Mouse (Mus musculus) kidney, embryonic 16.5 days (tissue): Measurements from ENCODE around the gene Tnr. TPM values are rescaled to one million over a fixed set of nuclear protein-coding genes. Genes with fewer than 3 reads are reported as not detected.

Experiments
- ATAC-seq: fragments of 200-750 bp; cut with Nextera tagmentation; 2 replicates; pipeline ENCODE4 v1.8.0; 2017; ENCODE audit warnings: moderate TSS enrichment; ENCODE audit not compliant: low FRiP score, low TSS enrichment
- H3K27ac ChIP-seq: fragments of 300-500 bp; sonication (generic); 2 replicates; pipeline ENCODE4 v1.5.1; 2014; ENCODE audit warnings: low read length
- H3K27me3 ChIP-seq: fragments of 300-500 bp; sonication (generic); 2 replicates; pipeline ENCODE4 v1.6.1; 2014; ENCODE audit warnings: low read length, control low read depth, mixed read lengths; ENCODE audit not compliant: insufficient read depth
- H3K36me3 ChIP-seq: fragments of 300-500 bp; sonication (generic); 2 replicates; pipeline ENCODE4 v1.6.1; 2014; ENCODE audit warnings: low read length, control low read depth, mixed read lengths; ENCODE audit not compliant: insufficient read depth
- H3K4me1 ChIP-seq: fragments of 300-500 bp; sonication (generic); 2 replicates; pipeline ENCODE4 v1.6.1; 2014; ENCODE audit warnings: low read length, control low read depth, mixed read lengths; ENCODE audit not compliant: insufficient read depth
- H3K4me2 ChIP-seq: fragments of 300-500 bp; sonication (generic); replicated peaks from 2 replicates; pipeline ENCODE4 v1.6.1; 2014; ENCODE audit warnings: low read depth, low read length
- H3K4me3 ChIP-seq: fragments of 300-500 bp; sonication (generic); 2 replicates; pipeline ENCODE4 v1.5.1; 2014; ENCODE audit warnings: mild to moderate bottlenecking, low read length
- H3K9ac ChIP-seq: fragments of 300-500 bp; sonication (generic); replicated peaks from 2 replicates; pipeline ENCODE4 v1.6.1; 2014; ENCODE audit warnings: low read length
- H3K9me3 ChIP-seq: fragments of 300-500 bp; sonication (generic); 2 replicates; pipeline ENCODE4 v1.6.1; 2016; ENCODE audit warnings: low read length, control low read depth
- WGBS: fragments of 180-500 bp; shearing (Covaris S2); extraction: QIAGEN DNeasy Blood & Tissue Kit; methylation state at CpG from one replicate; pipeline ENCODE4 v1.1.7; 2014; 5-methylcytosine and 5-hydroxymethylcytosine counted together
- polyA plus RNA-seq: library from polyadenylated mRNA; unstranded; fragments of >200 nt; fragmentation: Nextera tagmentation; extraction: Ambion mirVana; gene quantifications from 2 replicates; pipeline ENCODE4 v1.2.1, GENCODE M21; 2015

The Tnr gene
- polyA plus RNA-seq = 0.06 TPM in 1 of 2 replicates, not detected in the other

- ATAC-seq = no peak; the same call in 1 of the 2 replicates
- H3K4me1 ChIP-seq = no peaks in the 10 kb centered on the region
- peak within 1 kb of the TSS; percentile 10; the same call in 1 of the 2 replicates for H3K4me2 ChIP-seq
- no peak within 1 kb of the TSS for H3K9ac ChIP-seq
- H3K27me3 ChIP-seq = peaks cover 11% of the 10 kb centered on the region
- no peaks in the 10 kb centered on the region for H3K9me3 ChIP-seq
- no peak within 1 kb of the TSS for H3K27ac ChIP-seq
- under 1% methylated on average over 8 of the region's 8 CpGs for WGBS
- H3K36me3 ChIP-seq = no peaks in the 10 kb centered on the region
- H3K4me3 ChIP-seq = no peak within 1 kb of the TSS
Measured at GRCm38 (mm10) chr1:159523578-159523977, at the start of gene Tnr. Tnr (plus strand) TSS chr1:159523769.

GRCm38 (mm10) chr1:159489853-159490435 is 33.6 kb upstream of the Tnr start:
- no peak overlapping the region for H3K27ac ChIP-seq
- no peak overlapping the region for H3K9ac ChIP-seq
- WGBS = 90% methylated on average over 4 of the region's 4 CpGs
- no peak overlapping the region for H3K4me2 ChIP-seq
- H3K27me3 ChIP-seq = no peaks in the 10 kb centered on the region
- ATAC-seq = no peak
- H3K4me3 ChIP-seq = no peak overlapping the region
- H3K36me3 ChIP-seq = no peaks in the 10 kb centered on the region
- no peaks in the 10 kb centered on the region for H3K9me3 ChIP-seq
- no peaks in the 10 kb centered on the region for H3K4me1 ChIP-seq

- no peak overlapping the region for H3K4me3 ChIP-seq
- H3K27me3 ChIP-seq = no peaks in the 10 kb centered on the region
- no peaks in the 10 kb centered on the region for H3K36me3 ChIP-seq
- no peak overlapping the region for H3K4me2 ChIP-seq
- no peaks in the 10 kb centered on the region for H3K9me3 ChIP-seq
- no peaks in the 10 kb centered on the region for H3K4me1 ChIP-seq
- no peak overlapping the region for H3K9ac ChIP-seq
- no peak for ATAC-seq
- 76% methylated on average over 4 of the region's 4 CpGs for WGBS
- no peak overlapping the region for H3K27ac ChIP-seq
Measured at GRCm38 (mm10) chr1:159492536-159492935, 31.0 kb upstream of the Tnr start.

GRCm38 (mm10) chr1:159493720-159494499 is 29.7 kb upstream of the Tnr start:
- Histone ChIP-seq H3K27ac (no peak overlapping the region), H3K4me3 (no peak overlapping the region), H3K4me1 (no peaks in the 10 kb centered on the region), H3K27me3 (no peaks in the 10 kb centered on the region), H3K9ac (no peak overlapping the region), H3K9me3 (no peaks in the 10 kb centered on the region), H3K36me3 (no peaks in the 10 kb centered on the region), H3K4me2 (no peak overlapping the region)
- ATAC-seq = no peak
- WGBS = 71% methylated on average over 5 of the region's 5 CpGs

- no peaks in the 10 kb centered on the region for H3K27me3 ChIP-seq
- no peak overlapping the region for H3K4me3 ChIP-seq
- no peaks in the 10 kb centered on the region for H3K9me3 ChIP-seq
- H3K4me2 ChIP-seq = no peak overlapping the region
- 79% methylated on average over 2 of the region's 2 CpGs for WGBS
- ATAC-seq = no peak
- H3K27ac ChIP-seq = no peak overlapping the region
- no peak overlapping the region for H3K9ac ChIP-seq
- H3K4me1 ChIP-seq = no peaks in the 10 kb centered on the region
- H3K36me3 ChIP-seq = no peaks in the 10 kb centered on the region
Measured at GRCm38 (mm10) chr1:159498236-159498635, 25.3 kb upstream of the Tnr start.

- Histone ChIP-seq H3K4me3 (no peak overlapping the region), H3K4me2 (no peak overlapping the region), H3K4me1 (no peaks in the 10 kb centered on the region), H3K27ac (no peak overlapping the region), H3K27me3 (no peaks in the 10 kb centered on the region), H3K9ac (no peak overlapping the region), H3K9me3 (no peaks in the 10 kb centered on the region), H3K36me3 (no peaks in the 10 kb centered on the region)
- ATAC-seq = no peak
- 75% methylated on average over 4 of the region's 4 CpGs for WGBS
Measured at GRCm38 (mm10) chr1:159499806-159500460, 23.6 kb upstream of the Tnr start.

- 80% methylated on average over 4 of the region's 4 CpGs for WGBS
- Histone ChIP-seq H3K4me2 (no peak overlapping the region), H3K27me3 (no peaks in the 10 kb centered on the region), H3K36me3 (no peaks in the 10 kb centered on the region), H3K4me1 (no peaks in the 10 kb centered on the region), H3K9ac (no peak overlapping the region), H3K4me3 (no peak overlapping the region), H3K9me3 (no peaks in the 10 kb centered on the region), H3K27ac (no peak overlapping the region)
- no peak for ATAC-seq
Measured at GRCm38 (mm10) chr1:159501911-159502310, 21.7 kb upstream of the Tnr start.

GRCm38 (mm10) chr1:159510667-159511066 is 12.9 kb upstream of the Tnr start:
- no peaks in the 10 kb centered on the region for H3K9me3 ChIP-seq
- no peaks in the 10 kb centered on the region for H3K4me1 ChIP-seq
- H3K4me2 ChIP-seq = no peak overlapping the region
- H3K27ac ChIP-seq = no peak overlapping the region
- no peak overlapping the region for H3K9ac ChIP-seq
- H3K36me3 ChIP-seq = no peaks in the 10 kb centered on the region
- H3K27me3 ChIP-seq = no peaks in the 10 kb centered on the region
- WGBS = 79% methylated on average over 3 of the region's 3 CpGs
- H3K4me3 ChIP-seq = no peak overlapping the region
- ATAC-seq = no peak

GRCm38 (mm10) chr1:159517647-159518046 is 5.9 kb upstream of the Tnr start:
- H3K4me3 ChIP-seq = no peak overlapping the region
- no peak overlapping the region for H3K9ac ChIP-seq
- no peak for ATAC-seq
- no peaks in the 10 kb centered on the region for H3K36me3 ChIP-seq
- no peaks in the 10 kb centered on the region for H3K9me3 ChIP-seq
- 43% methylated on average over 4 of the region's 4 CpGs for WGBS
- H3K4me2 ChIP-seq = no peak overlapping the region
- no peaks in the 10 kb centered on the region for H3K27me3 ChIP-seq
- no peaks in the 10 kb centered on the region for H3K4me1 ChIP-seq
- H3K27ac ChIP-seq = no peak overlapping the region

- Histone ChIP-seq H3K4me1 (no peaks in the 10 kb centered on the region), H3K4me2 (no peak overlapping the region), H3K9me3 (no peaks in the 10 kb centered on the region), H3K27me3 (peaks cover under 1% of the 10 kb centered on the region; the same call in 1 of the 2 replicates), H3K36me3 (no peaks in the 10 kb centered on the region), H3K27ac (no peak overlapping the region), H3K4me3 (no peak overlapping the region), H3K9ac (no peak overlapping the region)
- 68% methylated on average over 1 of the region's 1 CpGs for WGBS
- ATAC-seq = no peak
Measured at GRCm38 (mm10) chr1:159519206-159519605, 4.4 kb upstream of the Tnr start.
